Mouse (Mus musculus) liver, embryonic 12.5 days (tissue): ENCODE results near the gene Pik3ap1. TPM values are rescaled to one million over a fixed set of nuclear protein-coding genes. Genes with fewer than 3 reads are reported as not detected.

Experiments used
- ATAC-seq: fragments of 200-750 bp; cut with Nextera tagmentation; 2 replicates; pipeline ENCODE4 v1.8.0; 2017; ENCODE audit warnings: moderate number of reproducible peaks, mild to moderate bottlenecking, moderate library complexity
- H3K27ac ChIP-seq: fragments of 300-500 bp; sonication (generic); 2 replicates; pipeline ENCODE4 v1.5.1; 2016; ENCODE audit warnings: mild to moderate bottlenecking
- H3K27me3 ChIP-seq: fragments of 300-500 bp; sonication (generic); replicated peaks from 2 replicates; pipeline ENCODE4 v1.6.1; 2016; ENCODE audit warnings: mild to moderate bottlenecking, moderate library complexity
- H3K36me3 ChIP-seq: fragments of 300-500 bp; sonication (generic); 2 replicates; pipeline ENCODE4 v1.6.1; 2016; ENCODE audit warnings: mild to moderate bottlenecking, moderate library complexity
- H3K4me1 ChIP-seq: fragments of 300-500 bp; sonication (generic); 2 replicates; pipeline ENCODE4 v1.6.1; 2016
- H3K4me2 ChIP-seq: fragments of 300-500 bp; sonication (generic); 2 replicates; pipeline ENCODE4 v1.6.1; 2016; ENCODE audit warnings: mild to moderate bottlenecking, moderate library complexity
- H3K4me3 ChIP-seq: fragments of 300-500 bp; sonication (generic); 2 replicates; pipeline ENCODE4 v1.5.1; 2016; ENCODE audit warnings: mild to moderate bottlenecking, moderate library complexity
- H3K9ac ChIP-seq: fragments of 300-500 bp; sonication (generic); 2 replicates; pipeline ENCODE4 v1.6.1; 2016; ENCODE audit warnings: mild to moderate bottlenecking, moderate library complexity
- H3K9me3 ChIP-seq: fragments of 300-500 bp; sonication (generic); replicated peaks from 2 replicates; pipeline ENCODE4 v1.6.1; 2016; ENCODE audit warnings: mild to moderate bottlenecking, moderate library complexity
- WGBS: fragments of 180-500 bp; shearing (Covaris S2); methylation state at CpG from one replicate; pipeline ENCODE4 v1.1.7; 2016; ENCODE audit not compliant: insufficient replicate concordance; 5-methylcytosine and 5-hydroxymethylcytosine counted together
- polyA plus RNA-seq: library from polyadenylated mRNA; unstranded; fragments of >200 nt; fragmentation: Nextera tagmentation; extraction: Ambion mirVana; gene quantifications from 2 replicates; pipeline ENCODE4 v1.2.1, GENCODE M21; 2016

The Pik3ap1 gene
- polyA plus RNA-seq, 1 experiment from 2014 or later, result 6.0 TPM

GRCm38 (mm10) chr19:41384406-41384851 lies 473 bp downstream of the Pik3ap1 start:
- H3K9ac ChIP-seq, result peak overlapping the region; percentile 52
- peak overlapping the region; percentile 77 for H3K4me2 ChIP-seq
- H3K4me1 ChIP-seq, result peaks cover 15% of the 10 kb centered on the region
- no peak for ATAC-seq
- H3K27me3 ChIP-seq, result peaks cover 27% of the 10 kb centered on the region
- peak overlapping the region; percentile 53 for H3K4me3 ChIP-seq
- WGBS, result 4% methylated on average over 12 of the region's 12 CpGs
- no peak overlapping the region for H3K27ac ChIP-seq
- H3K36me3 ChIP-seq, result no peaks in the 10 kb centered on the region
- H3K9me3 ChIP-seq, result no peaks in the 10 kb centered on the region

- 35% methylated on average over 3 of the region's 3 CpGs for WGBS
- no peak overlapping the region for H3K9ac ChIP-seq
- H3K27me3 ChIP-seq, result peaks cover 27% of the 10 kb centered on the region
- H3K27ac ChIP-seq, result no peak overlapping the region
- no peaks in the 10 kb centered on the region for H3K36me3 ChIP-seq
- H3K9me3 ChIP-seq, result no peaks in the 10 kb centered on the region
- 0 out of 2 replicates have a peak overlapping the region, but pooled peaks have one; percentile 0 for H3K4me2 ChIP-seq
- no peak overlapping the region for H3K4me3 ChIP-seq
- ATAC-seq, result no peak
- H3K4me1 ChIP-seq, result peaks cover 15% of the 10 kb centered on the region
Measured at GRCm38 (mm10) chr19:41382391-41382978, 2.4 kb downstream of the Pik3ap1 start.

GRCm38 (mm10) chr19:41381581-41382239 lies 3.2 kb downstream of the Pik3ap1 start:
- H3K36me3 ChIP-seq, result no peaks in the 10 kb centered on the region
- 59% methylated on average over 9 of the region's 9 CpGs for WGBS
- no peak overlapping the region for H3K9ac ChIP-seq
- ATAC-seq, result no peak
- H3K27me3 ChIP-seq, result peaks cover 24% of the 10 kb centered on the region
- H3K27ac ChIP-seq, result no peak overlapping the region
- no peaks in the 10 kb centered on the region for H3K9me3 ChIP-seq
- H3K4me3 ChIP-seq, result no peak overlapping the region
- H3K4me1 ChIP-seq, result peaks cover 15% of the 10 kb centered on the region
- 0 out of 2 replicates have a peak overlapping the region, but pooled peaks have one; percentile 0 for H3K4me2 ChIP-seq

GRCm38 (mm10) chr19:41379195-41379594 lies 5.7 kb downstream of the Pik3ap1 start:
- WGBS, result 68% methylated on average over 3 of the region's 3 CpGs
- H3K4me2 ChIP-seq, result no peak overlapping the region
- H3K27me3 ChIP-seq, result peaks cover 8% of the 10 kb centered on the region; the same call in 1 of the 2 replicates
- H3K27ac ChIP-seq, result no peak overlapping the region
- no peak overlapping the region for H3K9ac ChIP-seq
- no peaks in the 10 kb centered on the region for H3K9me3 ChIP-seq
- H3K4me3 ChIP-seq, result no peak overlapping the region
- H3K36me3 ChIP-seq, result no peaks in the 10 kb centered on the region
- peaks cover 5% of the 10 kb centered on the region; the same call in 1 of the 2 replicates for H3K4me1 ChIP-seq
- ATAC-seq, result no peak

GRCm38 (mm10) chr19:41375791-41376190 lies 9.1 kb downstream of the Pik3ap1 start:
- ATAC-seq, result no peak
- Histone ChIP-seq H3K9me3 (no peaks in the 10 kb centered on the region), H3K27ac (no peak overlapping the region), H3K4me1 (no peaks in the 10 kb centered on the region), H3K4me3 (no peak overlapping the region), H3K36me3 (no peaks in the 10 kb centered on the region), H3K9ac (no peak overlapping the region), H3K27me3 (no peaks in the 10 kb centered on the region), H3K4me2 (no peak overlapping the region)
- 75% methylated on average over 21 of the region's 21 CpGs for WGBS

GRCm38 (mm10) chr19:41375096-41375495 lies 9.8 kb downstream of the Pik3ap1 start:
- 71% methylated on average over 1 of the region's 1 CpGs for WGBS
- ATAC-seq, result no peak
- no peak overlapping the region for H3K4me2 ChIP-seq

GRCm38 (mm10) chr19:41374658-41375057 lies 10.2 kb downstream of the Pik3ap1 start:
- Histone ChIP-seq H3K4me2 (no peak overlapping the region), H3K27me3 (no peaks in the 10 kb centered on the region), H3K9ac (no peak overlapping the region), H3K4me1 (no peaks in the 10 kb centered on the region), H3K9me3 (no peaks in the 10 kb centered on the region), H3K27ac (no peak overlapping the region), H3K4me3 (no peak overlapping the region), H3K36me3 (no peaks in the 10 kb centered on the region)
- ATAC-seq, result no peak
- WGBS, result 64% methylated on average over 5 of the region's 5 CpGs

More at GRCm38 (mm10) chr19:41375096-41375495, 9.8 kb downstream of the Pik3ap1 start:
- H3K27ac ChIP-seq, result no peak overlapping the region
- H3K36me3 ChIP-seq, result no peaks in the 10 kb centered on the region
- no peaks in the 10 kb centered on the region for H3K9me3 ChIP-seq
- no peak overlapping the region for H3K4me3 ChIP-seq
- no peaks in the 10 kb centered on the region for H3K4me1 ChIP-seq
- no peaks in the 10 kb centered on the region for H3K27me3 ChIP-seq
- no peak overlapping the region for H3K9ac ChIP-seq

- Histone ChIP-seq H3K27ac (no peak overlapping the region), H3K4me2 (no peak overlapping the region), H3K36me3 (no peaks in the 10 kb centered on the region), H3K9me3 (no peaks in the 10 kb centered on the region), H3K9ac (no peak overlapping the region), H3K4me1 (no peaks in the 10 kb centered on the region), H3K27me3 (no peaks in the 10 kb centered on the region), H3K4me3 (no peak overlapping the region)
- ATAC-seq, result no peak
- WGBS, result 37% methylated on average over 4 of the region's 4 CpGs
Measured at GRCm38 (mm10) chr19:41372322-41372721, 12.6 kb downstream of the Pik3ap1 start.

GRCm38 (mm10) chr19:41371373-41371772 lies 13.5 kb downstream of the Pik3ap1 start:
- Histone ChIP-seq H3K9me3 (no peaks in the 10 kb centered on the region), H3K4me3 (no peak overlapping the region), H3K4me1 (0 out of 2 replicates have a peak, but pooled peaks cover 2% of the 10 kb centered on the region), H3K9ac (no peak overlapping the region), H3K4me2 (no peak overlapping the region), H3K36me3 (no peaks in the 10 kb centered on the region), H3K27me3 (no peaks in the 10 kb centered on the region), H3K27ac (no peak overlapping the region)
- WGBS, result 59% methylated on average over 4 of the region's 4 CpGs
- no peak for ATAC-seq

- ATAC-seq, result no peak
- H3K9me3 ChIP-seq, result no peaks in the 10 kb centered on the region
- H3K36me3 ChIP-seq, result no peaks in the 10 kb centered on the region
- 0 out of 2 replicates have a peak, but pooled peaks cover 2% of the 10 kb centered on the region for H3K4me1 ChIP-seq
- H3K4me3 ChIP-seq, result no peak overlapping the region
- H3K9ac ChIP-seq, result no peak overlapping the region
- H3K4me2 ChIP-seq, result no peak overlapping the region
- H3K27me3 ChIP-seq, result no peaks in the 10 kb centered on the region
- no peak overlapping the region for H3K27ac ChIP-seq
- 34% methylated on average over 11 of the region's 11 CpGs for WGBS
Measured at GRCm38 (mm10) chr19:41369557-41370460, 15.1 kb downstream of the Pik3ap1 start.

GRCm38 (mm10) chr19:41366854-41367517 lies 17.9 kb downstream of the Pik3ap1 start:
- no peak overlapping the region for H3K4me3 ChIP-seq
- no peaks in the 10 kb centered on the region for H3K27me3 ChIP-seq
- no peaks in the 10 kb centered on the region for H3K9me3 ChIP-seq
- no peak overlapping the region for H3K9ac ChIP-seq
- no peak for ATAC-seq
- WGBS, result 46% methylated on average over 9 of the region's 9 CpGs
- H3K4me1 ChIP-seq, result 0 out of 2 replicates have a peak, but pooled peaks cover 2% of the 10 kb centered on the region
- H3K36me3 ChIP-seq, result no peaks in the 10 kb centered on the region
- no peak overlapping the region for H3K27ac ChIP-seq
- no peak overlapping the region for H3K4me2 ChIP-seq
